Mouse (Mus musculus): Measurements from ENCODE around the gene Sf3a3.

DNA sequence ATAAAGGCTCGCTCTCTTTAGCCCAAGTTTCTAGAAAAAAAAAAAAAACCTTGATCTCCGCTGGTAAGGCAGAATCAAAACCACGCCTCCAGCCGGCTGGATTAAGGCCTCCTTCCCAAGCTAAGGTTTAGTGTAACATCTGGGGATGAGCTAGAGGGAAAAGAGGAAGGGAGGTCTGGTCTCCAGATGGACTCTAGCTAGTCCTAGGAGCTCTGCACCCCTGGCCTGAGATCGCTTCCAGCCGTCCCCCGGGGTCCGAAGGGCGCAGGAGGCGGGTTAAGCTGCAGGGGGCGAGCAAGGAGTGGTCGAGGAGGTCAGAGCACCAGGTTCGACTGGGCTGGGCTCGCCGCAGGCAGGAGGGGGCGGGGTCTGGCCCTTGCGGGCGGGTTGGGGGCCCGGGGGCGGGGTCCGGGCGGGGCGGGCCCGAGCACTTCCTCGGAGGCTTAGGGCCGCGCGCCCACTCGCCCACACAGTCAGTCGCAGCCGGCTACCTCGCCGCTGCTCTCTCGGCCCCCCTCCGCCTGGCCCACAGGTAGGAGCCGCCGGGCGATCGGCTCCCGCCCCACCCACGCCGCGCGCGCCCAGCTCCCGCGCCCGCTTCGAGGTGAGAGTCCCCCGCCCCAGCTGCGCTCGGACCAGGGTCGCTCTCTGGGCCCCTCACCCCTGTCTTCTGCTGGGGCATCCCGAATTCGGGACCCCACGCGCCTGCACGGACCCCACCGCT lies 14.2 kb upstream of the Sf3a3 start, which contains the start of gene Fhl3:
- no peak for TF ChIP-seq EP300 (optimal IDR thresholded peaks at IDR 0.05)
- peak; percentile 33 for TF ChIP-seq CTCF (IDR thresholded peaks at IDR 0.05; ENCODE audit: low read depth)
